In genomic region chr17:10251252-10251958, GRCm38 (mm10) we compare ENCODE assay signal across 18 mouse cellular contexts.
A peak's percentile ranks its signal among the peaks of the same experiment; 100 is the strongest.
DNase-seq lines count a peak whose midpoint lies in the region; ATAC-seq and TF ChIP-seq lines count a peak whose summit lies in the region.
"Had no signal": no experiment of that assay in that cellular context is flagged by ENCODE, and none has a peak within 500 bp of the region (broad histone marks: within the 10 kb centered on the region; RNA-seq: fewer than 3 reads in every experiment).

No protein-coding gene starts in this region.

- TF ChIP-seq CTCF in forebrain, postnatal 0 days (IDR thresholded peaks at IDR 0.05; ENCODE audit: low read depth) = no peak

- H3K27ac ChIP-seq in heart, embryonic 15.5 days = peak overlapping the region; percentile 20; the same call in 1 of the 2 replicates
- no peak overlapping the region for H3K27ac ChIP-seq in heart, embryonic 12.5 days (ENCODE audit: poor library complexity, severe bottlenecking)
- peak overlapping the region; percentile 53 for H3K27ac ChIP-seq in midbrain, embryonic 13.5 days
- H3K27ac ChIP-seq in midbrain, embryonic 10.5 days (replicated peaks) = no peak overlapping the region
- H3K27ac ChIP-seq in forebrain, embryonic 12.5 days = 0 out of 2 replicates have a peak overlapping the region, but pooled peaks have one; percentile 56
- no peak overlapping the region for H3K27ac ChIP-seq in forebrain, postnatal 0 days (ENCODE audit: low read depth, low read length)
- H3K27ac ChIP-seq: neural tube, embryonic 12.5 days had no signal

- H3K9ac ChIP-seq in heart, embryonic 15.5 days = no peak overlapping the region
- H3K9ac ChIP-seq in heart, embryonic 12.5 days = no peak overlapping the region
- H3K9ac ChIP-seq in midbrain, embryonic 13.5 days (replicated peaks) = no peak overlapping the region
- no peak overlapping the region for H3K9ac ChIP-seq in forebrain, embryonic 12.5 days
- no peak overlapping the region for H3K9ac ChIP-seq in forebrain, postnatal 0 days
- H3K9ac ChIP-seq: neural tube, embryonic 12.5 days had no signal

- intact Hi-C loops in gastrocnemius, postnatal 14 days (cut with DNase I; ENCODE audit: low total_unique reads) = no loop called here

- ATAC-seq in heart, embryonic 15.5 days (replicated peaks; ENCODE audit: insufficient number of reproducible peaks, insufficient read depth, low FRiP score, low read depth) = no peak
- ATAC-seq in heart, embryonic 12.5 days (ENCODE audit: insufficient number of reproducible peaks, low FRiP score) = no peak
- peak; percentile 72; the same call in 1 of the 2 replicates for ATAC-seq in midbrain, embryonic 13.5 days
- ATAC-seq in forebrain, embryonic 12.5 days (ENCODE audit: low FRiP score) = peak; percentile 88
- ATAC-seq in forebrain, postnatal 0 days = peak; percentile 88

- DNase-seq in midbrain, embryonic 10.5 days (ENCODE audit: low spot score) = no peak
- peak; percentile 54 for DNase-seq in forebrain, postnatal 0 days
- DNase-seq in adrenal gland, adult 8-10 months = no peak
- DNase-seq in gastrocnemius, postnatal 14 days = no peak
- DNase-seq: cerebellum, postnatal 10 days; heart, adult 11 months; heart, postnatal 10 days; kidney, adult 9 months; kidney, postnatal 4 days; liver; lung, adult 2 months; lung, postnatal 36 days; thymus, postnatal 4 days had no signal

- H3K4me3 ChIP-seq in heart, embryonic 15.5 days = no peak overlapping the region
- no peak overlapping the region for H3K4me3 ChIP-seq in heart, embryonic 12.5 days
- H3K4me3 ChIP-seq in midbrain, embryonic 13.5 days (replicated peaks) = no peak overlapping the region
- H3K4me3 ChIP-seq in midbrain, embryonic 10.5 days = no peak overlapping the region
- no peak overlapping the region for H3K4me3 ChIP-seq in forebrain, embryonic 12.5 days (replicated peaks)
- H3K4me3 ChIP-seq in forebrain, postnatal 0 days (ENCODE audit: low read depth, low read length) = no peak overlapping the region
- H3K4me3 ChIP-seq: neural tube, embryonic 12.5 days had no signal

- no peaks in the 10 kb centered on the region for H3K27me3 ChIP-seq in heart, embryonic 15.5 days
- H3K27me3 ChIP-seq in heart, embryonic 12.5 days (replicated peaks) = no peaks in the 10 kb centered on the region
- H3K27me3 ChIP-seq in midbrain, embryonic 13.5 days = no peaks in the 10 kb centered on the region
- no peaks in the 10 kb centered on the region for H3K27me3 ChIP-seq in midbrain, embryonic 10.5 days (ENCODE audit: low read depth, poor library complexity, severe bottlenecking)
- no peaks in the 10 kb centered on the region for H3K27me3 ChIP-seq in forebrain, embryonic 12.5 days
- H3K27me3 ChIP-seq in forebrain, postnatal 0 days (ENCODE audit: insufficient read depth, low read length) = no peaks in the 10 kb centered on the region
- H3K27me3 ChIP-seq: neural tube, embryonic 12.5 days had no signal

- 56% methylated on average over 4 of the region's 4 CpGs for WGBS in heart, embryonic 15.5 days
- 72% methylated on average over 4 of the region's 4 CpGs for WGBS in heart, embryonic 12.5 days
- 60% methylated on average over 4 of the region's 4 CpGs for WGBS in midbrain, embryonic 13.5 days
- WGBS in midbrain, embryonic 10.5 days = 88% methylated on average over 4 of the region's 4 CpGs
- WGBS in forebrain, embryonic 12.5 days = 43% methylated on average over 4 of the region's 4 CpGs
- 24% methylated on average over 4 of the region's 4 CpGs for WGBS in forebrain, postnatal 0 days

- peaks cover 14% of the 10 kb centered on the region for H3K4me1 ChIP-seq in heart, embryonic 15.5 days (replicated peaks)
- H3K4me1 ChIP-seq in heart, embryonic 12.5 days (replicated peaks) = peaks cover 23% of the 10 kb centered on the region
- peaks cover 10% of the 10 kb centered on the region for H3K4me1 ChIP-seq in midbrain, embryonic 13.5 days (replicated peaks)
- H3K4me1 ChIP-seq in midbrain, embryonic 10.5 days = peaks cover 4% of the 10 kb centered on the region; the same call in 1 of the 2 replicates
- H3K4me1 ChIP-seq in forebrain, embryonic 12.5 days = peaks cover 7% of the 10 kb centered on the region
- no peaks in the 10 kb centered on the region for H3K4me1 ChIP-seq in forebrain, postnatal 0 days (ENCODE audit: insufficient read depth)

- no peak overlapping the region for H3K4me2 ChIP-seq in heart, embryonic 15.5 days
- H3K4me2 ChIP-seq in heart, embryonic 12.5 days = no peak overlapping the region
- H3K4me2 ChIP-seq in midbrain, embryonic 13.5 days (replicated peaks) = no peak overlapping the region
- H3K4me2 ChIP-seq in forebrain, embryonic 12.5 days = no peak overlapping the region
- no peak overlapping the region for H3K4me2 ChIP-seq in forebrain, postnatal 0 days (ENCODE audit: low read depth)
- H3K4me2 ChIP-seq: neural tube, embryonic 12.5 days had no signal

- H3K36me3 ChIP-seq in heart, embryonic 15.5 days = no peaks in the 10 kb centered on the region
- H3K36me3 ChIP-seq in heart, embryonic 12.5 days = peaks cover 3% of the 10 kb centered on the region
- H3K36me3 ChIP-seq in midbrain, embryonic 13.5 days = no peaks in the 10 kb centered on the region
- H3K36me3 ChIP-seq in midbrain, embryonic 10.5 days = peaks cover 12% of the 10 kb centered on the region
- no peaks in the 10 kb centered on the region for H3K36me3 ChIP-seq in forebrain, embryonic 12.5 days (replicated peaks)
- H3K36me3 ChIP-seq in forebrain, postnatal 0 days (ENCODE audit: insufficient read depth) = no peaks in the 10 kb centered on the region
- H3K36me3 ChIP-seq: neural tube, embryonic 12.5 days had no signal

- H3K9me3 ChIP-seq in heart, embryonic 15.5 days (replicated peaks) = no peaks in the 10 kb centered on the region
- no peaks in the 10 kb centered on the region for H3K9me3 ChIP-seq in heart, embryonic 12.5 days (replicated peaks)
- no peaks in the 10 kb centered on the region for H3K9me3 ChIP-seq in midbrain, embryonic 13.5 days
- no peaks in the 10 kb centered on the region for H3K9me3 ChIP-seq in midbrain, embryonic 10.5 days (replicated peaks)
- no peaks in the 10 kb centered on the region for H3K9me3 ChIP-seq in forebrain, embryonic 12.5 days
- no peaks in the 10 kb centered on the region for H3K9me3 ChIP-seq in forebrain, postnatal 0 days (ENCODE audit: low read length)
- H3K9me3 ChIP-seq: neural tube, embryonic 12.5 days had no signal

Comparison
In these comparisons a context has a peak if more than half of its experiments do, and no peak if none do; other contexts are left out.
1. H3K27ac ChIP-seq: peak in heart, embryonic 15.5 days (single experiment), midbrain, embryonic 13.5 days (single experiment) and forebrain, embryonic 12.5 days (single experiment); none in heart, embryonic 12.5 days (single experiment), midbrain, embryonic 10.5 days (single experiment) and forebrain, postnatal 0 days (single experiment).
2. ATAC-seq: peak in midbrain, embryonic 13.5 days (single experiment), forebrain, embryonic 12.5 days (single experiment) and forebrain, postnatal 0 days (single experiment); none in heart, embryonic 15.5 days (single experiment) and heart, embryonic 12.5 days (single experiment).